Mouse (Mus musculus): ENCODE measurements around the gene Osbpl3.

- TF ChIP-seq CTCF (IDR thresholded peaks at IDR 0.05) (no peak), EP300 (IDR thresholded peaks at IDR 0.05; ENCODE audit: insufficient read depth, low read depth, low read length) (no peak)
Observed at GRCm38 (mm10) chr6:50306625-50307024, 149.4 kb downstream of the Osbpl3 start.
